Mouse (Mus musculus) cerebellum, adult 2 months (tissue): ENCODE data around the gene Ufl1. TPM values are rescaled to one million over a fixed set of nuclear protein-coding genes. Genes with fewer than 3 reads are reported as not detected.
"Not testable (repeated sequence)": the region's sequence is repeated elsewhere in the genome, so short reads cannot be mapped to it uniquely, and the experiment has no call there.

Source experiments
- DNase-seq, 2 experiments: peaks; one replicate each; pipeline ENCODE4 v3.0.0; 2021
- H3K27ac ChIP-seq: fragments of 200-500 bp; 2 replicates; pipeline ENCODE4 v1.5.1; 2012; ENCODE audit warnings: low read length, control low read depth, inconsistent platforms; ENCODE audit not compliant: insufficient read depth
- H3K27me3 ChIP-seq: fragments of 200-500 bp; 2 replicates; pipeline ENCODE4 v1.6.1; 2012; ENCODE audit warnings: inconsistent platforms, mild to moderate bottlenecking, low read length, moderate library complexity; ENCODE audit not compliant: control insufficient read depth, insufficient read depth
- H3K4me1 ChIP-seq: fragments of 200-500 bp; 2 replicates; pipeline ENCODE4 v1.6.1; 2011; ENCODE audit warnings: low read length; ENCODE audit not compliant: control insufficient read depth, insufficient read depth
- H3K4me3 ChIP-seq: fragments of 200-500 bp; replicated peaks from 2 replicates; pipeline ENCODE3; 2011; ENCODE audit warnings: mild to moderate bottlenecking, low read depth, low read length, control low read depth; ENCODE audit not compliant: insufficient read depth
- CTCF ChIP-seq: fragments of 200-500 bp; IDR thresholded peaks from 2 replicates; pipeline ENCODE4 v1.5.1; 2011; ENCODE audit warnings: low read depth, mild to moderate bottlenecking, control low read depth, low read length, moderate library complexity, borderline replicate concordance; ENCODE audit not compliant: insufficient read depth
- POLR2A ChIP-seq: fragments of 200-500 bp; IDR thresholded peaks from 2 replicates; pipeline ENCODE4 v1.6.1; 2011; ENCODE audit warnings: low read length, control low read depth, borderline replicate concordance; ENCODE audit not compliant: insufficient read depth
- WGBS: fragments of 180-500 bp; shearing (Covaris S2); methylation state at CpG from one replicate; pipeline ENCODE4 v1.1.7; 2018; 5-methylcytosine and 5-hydroxymethylcytosine counted together
- polyA plus RNA-seq: library from polyadenylated mRNA; depleted of rRNA; stranded (reverse); fragments of >200 nt; gene quantifications from 2 replicates; pipeline ENCODE4 v1.2.3, GENCODE M21; 2012; rRNA removed

The Ufl1 gene
- polyA plus RNA-seq: 12.1 and 13.1 TPM in 2 replicates

DNA sequence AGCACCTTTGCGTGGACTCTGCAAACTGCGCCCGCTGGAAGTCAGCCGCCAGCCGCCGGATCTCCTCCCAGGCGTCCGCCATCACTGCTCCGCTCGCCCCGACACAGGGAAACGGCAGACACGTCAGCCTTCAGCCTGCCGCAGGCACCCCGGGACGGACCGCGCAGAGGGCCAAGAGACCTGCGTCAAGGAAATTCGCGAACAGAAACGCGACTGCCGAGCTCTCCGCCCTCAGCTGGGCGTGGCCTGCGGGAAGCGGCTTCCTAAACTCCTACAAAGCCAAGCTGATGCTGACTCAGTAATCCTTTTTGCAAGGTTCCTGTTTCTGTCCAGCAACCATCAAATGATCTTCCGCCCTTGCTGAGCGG lies at the start of gene Ufl1:
Gene Ufl1, minus strand, starts transcription at position 151 of the 368 bp plus-strand sequence.
- WGBS: under 1% methylated on average over 30 of the region's 30 CpGs
- peak within 1 kb of the TSS; percentile 57 for H3K4me3 ChIP-seq
- peak; percentile 97 to 99 for DNase-seq
- H3K4me1 ChIP-seq: no peaks in the 10 kb centered on the region
- peak within 1 kb of the TSS; percentile 83 for H3K27ac ChIP-seq
- TF ChIP-seq CTCF (no peak), POLR2A (peak; percentile 79)
- no peaks in the 10 kb centered on the region for H3K27me3 ChIP-seq

DNA sequence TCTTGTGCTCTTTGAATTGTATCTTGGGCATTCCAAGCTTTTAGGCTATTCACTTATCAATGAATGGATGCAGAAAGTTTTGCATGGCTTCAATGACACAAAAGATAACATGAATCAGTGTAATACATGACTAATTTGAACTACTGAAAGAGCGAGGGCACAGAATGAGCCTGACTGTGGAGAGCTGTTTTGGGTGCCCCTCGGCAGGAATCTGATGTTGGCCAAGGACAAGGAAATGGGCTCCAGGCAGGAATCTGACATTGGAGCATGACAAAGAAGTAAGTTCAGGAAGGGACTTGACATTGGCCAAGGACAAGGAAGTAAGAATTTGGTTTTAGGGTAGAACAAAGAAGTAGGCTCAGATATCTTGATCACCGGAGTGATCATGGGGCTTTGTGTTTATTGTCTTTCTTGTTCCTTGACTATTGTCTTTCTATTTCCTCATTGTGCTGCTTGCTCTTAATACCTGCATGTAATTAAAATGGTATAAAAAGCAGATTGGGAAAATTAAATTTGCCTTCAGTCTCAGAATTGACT lies 44.1 kb upstream of the Ufl1 start:
- TF ChIP-seq POLR2A: no peak
- no peak for TF ChIP-seq CTCF
- Histone ChIP-seq H3K27ac (no peak overlapping the region), H3K27me3 (no peaks in the 10 kb centered on the region), H3K4me3 (no peak overlapping the region), H3K4me1 (no peaks in the 10 kb centered on the region)
- DNase-seq: no peak
- WGBS: 88% methylated on average over 3 of the region's 3 CpGs

DNA sequence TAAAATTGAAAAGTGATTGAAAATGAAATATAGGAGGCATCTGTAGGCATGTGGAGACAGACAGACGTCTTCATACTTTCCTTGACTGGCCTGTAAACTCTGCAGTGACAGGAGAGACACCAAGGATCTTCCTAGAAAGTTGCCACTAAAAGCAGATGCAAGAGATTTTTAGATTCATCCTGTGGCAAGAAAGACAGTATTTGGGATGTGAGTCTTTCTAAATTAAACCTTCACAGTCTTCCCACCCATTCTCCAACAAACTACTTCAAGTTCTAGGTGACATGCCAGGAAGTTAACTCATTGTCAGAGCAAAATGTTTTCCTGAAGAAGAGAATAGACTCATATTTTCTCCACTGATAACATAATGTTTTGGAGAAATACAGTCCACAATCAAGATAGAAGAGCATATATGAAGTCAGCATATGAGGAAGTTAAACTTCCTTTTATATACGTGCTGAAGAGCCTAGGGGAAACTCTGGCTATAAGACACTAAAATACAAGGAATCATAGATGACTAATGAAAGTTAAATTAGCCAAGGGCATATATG lies 41.1 kb upstream of the Ufl1 start:
- 89% methylated on average over 2 of the region's 2 CpGs for WGBS

DNA sequence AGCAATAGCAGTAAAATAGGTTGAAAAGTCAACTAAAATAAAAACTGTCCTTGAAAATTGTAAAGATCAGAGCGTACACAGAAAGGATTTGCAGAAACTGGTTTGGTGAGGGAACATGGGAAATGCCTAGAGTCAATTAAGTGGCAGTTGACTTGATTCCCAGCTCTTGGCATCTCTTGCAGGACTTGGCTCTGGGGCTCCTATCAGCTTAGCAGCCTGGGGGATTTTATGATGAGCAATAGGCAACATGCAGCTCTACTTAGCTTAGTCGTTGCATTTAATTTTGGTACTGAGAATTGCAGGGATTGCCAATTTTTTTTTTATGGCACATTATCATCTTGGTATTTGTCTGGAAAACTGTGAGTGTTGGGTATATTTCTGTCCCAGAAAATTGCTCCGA lies 32.1 kb upstream of the Ufl1 start:
- H3K4me3 ChIP-seq: no peak overlapping the region
- H3K27ac ChIP-seq: no peak overlapping the region
- 12% methylated on average over 3 of the region's 3 CpGs for WGBS
- H3K27me3 ChIP-seq: no peaks in the 10 kb centered on the region
- peak in 1 of 2 experiments; percentile 25 for DNase-seq
- H3K4me1 ChIP-seq: no peaks in the 10 kb centered on the region
- no peak for TF ChIP-seq POLR2A
- no peak for TF ChIP-seq CTCF

More for the DNA sequence above, 41.1 kb upstream of the Ufl1 start:
- H3K27me3 ChIP-seq: no peaks in the 10 kb centered on the region
- TF ChIP-seq CTCF: no peak
- TF ChIP-seq POLR2A: no peak
- no peaks in the 10 kb centered on the region for H3K4me1 ChIP-seq
- DNase-seq: no peak
- H3K4me3 ChIP-seq: no peak overlapping the region
- no peak overlapping the region for H3K27ac ChIP-seq

DNA sequence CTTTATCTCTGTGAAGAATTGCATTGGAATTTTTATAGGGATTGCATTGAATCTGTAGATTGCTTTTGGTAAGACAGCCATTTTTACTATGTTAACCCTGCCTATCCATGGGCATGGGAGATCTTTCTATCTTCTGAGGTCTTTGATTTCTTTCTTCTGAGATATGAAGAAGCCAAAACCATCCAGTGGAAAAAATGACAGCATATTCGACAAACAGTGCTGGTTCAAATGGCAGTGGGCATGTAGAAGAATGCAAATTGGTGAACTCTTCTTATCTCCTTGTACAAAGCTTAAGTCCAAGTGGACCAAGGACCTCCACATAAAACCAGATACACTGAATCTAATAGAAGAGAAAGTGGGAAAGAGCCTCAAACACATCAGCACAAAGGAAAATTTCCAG lies 3.4 kb upstream of the Ufl1 start:
- not testable (repeated sequence) for H3K27me3 ChIP-seq, H3K4me1 ChIP-seq, DNase-seq, H3K4me3 ChIP-seq, H3K27ac ChIP-seq
- 86% methylated on average over 1 of the region's 1 CpGs for WGBS

DNA sequence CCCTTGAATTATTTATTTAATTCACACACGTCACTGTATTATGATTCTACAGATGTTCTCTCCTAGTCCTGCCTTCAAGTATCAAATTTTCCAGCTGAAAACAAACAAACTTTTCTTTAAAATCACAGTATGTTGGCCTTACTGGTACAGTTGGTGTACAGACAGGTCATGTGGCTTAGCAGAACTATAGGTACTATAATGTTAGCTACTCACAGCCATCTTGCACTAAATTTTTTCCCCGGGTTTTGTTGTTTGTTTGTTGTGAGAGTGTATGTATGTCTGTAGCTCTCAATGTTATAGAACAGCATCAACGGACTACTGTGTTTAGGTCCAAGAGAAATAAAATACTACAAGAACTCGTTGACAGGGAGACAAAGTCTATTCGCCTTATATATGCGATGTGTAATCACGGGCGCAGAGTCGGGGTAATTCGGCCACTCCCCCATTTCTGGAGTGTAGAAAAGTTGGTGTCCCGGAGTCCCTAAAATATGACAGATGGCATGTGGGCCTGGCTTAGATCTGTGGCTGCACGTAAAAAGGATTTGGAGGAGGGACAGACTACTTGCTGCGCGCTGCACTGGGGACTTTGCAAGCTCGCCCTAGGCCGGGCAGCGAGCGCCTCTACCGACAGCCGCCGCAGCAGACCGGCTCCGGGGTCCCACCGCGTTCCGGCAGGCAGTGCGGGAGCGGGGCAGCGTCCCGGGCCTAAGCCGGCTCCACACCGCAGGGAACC lies 517 bp downstream of the Ufl1 start:
- no peaks in the 10 kb centered on the region for H3K4me1 ChIP-seq
- peak overlapping the region; percentile 57 for H3K4me3 ChIP-seq
- H3K27ac ChIP-seq: peak overlapping the region; percentile 83
- 1% methylated on average over 32 of the region's 32 CpGs for WGBS
- TF ChIP-seq POLR2A (no peak), CTCF (no peak; the same call in 1 of the 2 replicates)
- no peaks in the 10 kb centered on the region for H3K27me3 ChIP-seq
- DNase-seq: no peak

DNA sequence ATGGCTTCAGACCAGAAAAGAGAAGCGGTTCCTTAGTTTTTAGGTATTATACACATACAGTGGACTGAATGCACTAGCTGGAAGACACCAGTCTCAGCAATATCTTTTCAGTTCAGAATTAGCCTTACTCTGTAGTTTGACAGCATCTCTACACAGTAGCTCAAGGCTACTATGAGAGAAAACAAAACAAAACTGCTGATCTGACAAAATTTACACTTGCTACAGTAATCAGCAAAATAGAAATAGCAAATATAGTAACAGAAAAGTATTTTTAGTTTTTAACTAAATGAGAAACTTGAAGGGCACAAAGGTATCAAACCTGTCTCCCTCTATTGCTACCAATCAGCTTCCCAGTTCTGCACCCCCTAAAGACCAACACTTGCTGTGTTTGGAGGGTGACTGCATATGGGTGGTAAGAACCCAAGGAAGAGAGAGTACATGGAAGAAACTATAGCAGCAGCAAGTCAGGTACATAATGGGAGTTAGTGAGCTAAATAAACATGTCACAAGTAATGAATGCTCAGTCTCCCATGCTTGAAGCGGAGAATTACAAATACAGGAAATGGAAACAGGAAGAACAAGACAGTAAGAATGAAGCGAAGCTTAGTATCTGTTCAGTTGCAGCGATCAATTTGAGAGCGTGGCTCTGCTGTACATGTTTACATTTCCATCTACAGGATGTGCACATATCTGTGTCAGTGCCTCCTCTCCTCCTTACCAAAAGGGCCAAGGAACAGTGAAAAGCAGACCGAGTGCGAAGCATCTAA lies 8.6 kb downstream of the Ufl1 start:
- H3K27ac ChIP-seq: no peak overlapping the region
- H3K27me3 ChIP-seq: no peaks in the 10 kb centered on the region
- H3K4me3 ChIP-seq: no peak overlapping the region
- WGBS: 98% methylated on average over 7 of the region's 7 CpGs
- DNase-seq: no peak
- no peak for TF ChIP-seq CTCF
- TF ChIP-seq POLR2A: no peak
- H3K4me1 ChIP-seq: no peaks in the 10 kb centered on the region

DNA sequence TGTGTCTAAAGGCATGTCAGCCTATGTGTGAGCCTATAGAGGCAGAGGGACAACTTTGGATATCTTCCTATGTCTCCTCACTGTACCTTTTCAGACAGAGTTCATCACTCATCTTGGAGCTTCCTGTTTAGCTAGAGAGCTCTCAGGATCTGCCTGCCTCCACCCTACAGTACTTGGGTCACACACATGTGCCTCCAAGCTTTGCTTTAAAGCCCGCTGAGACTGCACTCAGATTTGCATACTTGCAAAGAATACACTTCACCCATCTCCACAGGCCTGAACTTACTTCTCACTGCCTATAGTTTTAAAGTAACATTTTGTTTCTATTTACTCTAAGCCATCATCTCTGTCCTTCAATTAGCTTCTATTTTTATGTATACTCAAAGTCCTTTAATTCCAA lies 9.7 kb downstream of the Ufl1 start:
- H3K4me3 ChIP-seq: no peak overlapping the region
- no peak overlapping the region for H3K27ac ChIP-seq
- whole genome bisulfite sequencing: 96% methylated on average over 1 of the region's 1 CpGs
- no peaks in the 10 kb centered on the region for H3K4me1 ChIP-seq
- TF ChIP-seq POLR2A (no peak), CTCF (no peak)
- H3K27me3 ChIP-seq: no peaks in the 10 kb centered on the region
- no peak for DNase-seq
